In the genomic region with DNA sequence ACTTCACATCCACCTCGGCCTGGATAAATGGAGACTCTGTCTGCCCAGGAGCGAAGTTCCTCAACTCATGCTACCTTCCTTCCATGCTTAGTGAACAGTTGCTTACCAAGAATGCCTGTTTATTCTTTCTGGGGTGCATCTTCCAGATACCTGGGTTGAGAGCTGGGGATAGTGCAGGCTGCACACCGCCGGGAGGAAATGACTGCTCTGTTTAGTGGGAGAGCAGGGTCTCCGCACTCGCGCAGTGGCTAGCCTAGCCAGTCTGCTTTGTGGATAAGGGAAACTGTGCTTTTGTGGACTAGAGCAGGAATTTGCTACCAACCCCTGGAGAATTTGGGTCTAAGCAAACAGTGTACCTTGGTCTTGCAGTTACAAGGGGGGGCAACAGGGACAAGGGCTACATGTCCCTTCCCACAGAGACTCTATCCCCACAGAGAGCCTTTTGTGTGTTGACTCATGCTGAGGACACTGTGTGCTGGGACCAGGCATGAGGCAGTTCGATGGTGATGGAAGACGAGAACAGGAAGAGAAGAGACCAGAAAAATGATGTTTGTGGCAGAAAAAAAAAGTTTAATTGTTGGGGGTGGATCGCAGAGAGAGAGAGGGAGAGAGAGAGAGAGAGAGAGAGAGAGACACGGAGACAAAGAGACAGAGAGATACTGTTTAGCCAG, we compare ENCODE assay signal across 10 mouse cellular contexts. TPM values are rescaled to one million over a fixed set of nuclear protein-coding genes. Genes with fewer than 3 reads are reported as not detected.
DNase-seq lines count a peak whose midpoint lies in the region; ATAC-seq lines count a peak whose summit lies in the region.
"Had no signal": no experiment of that assay in that cellular context is flagged by ENCODE, and none has a peak within 500 bp of the region (broad histone marks: within the 10 kb centered on the region; RNA-seq: fewer than 3 reads in every experiment).

No protein-coding gene starts in this region.

- intact Hi-C loops in left cerebral cortex, postnatal 10 days (cut with DNase I): no loop called here

- ATAC-seq in erythroblast, adult 5-6 weeks (replicated peaks; ENCODE audit: low FRiP score, poor library complexity, severe bottlenecking): no peak
- ATAC-seq in megakaryocyte, adult 5-6 weeks (ENCODE audit: poor library complexity, severe bottlenecking): 0 out of 2 replicates have a peak, but pooled peaks have one; percentile 10

- DNase-seq in right cerebral cortex, adult 18-20 months: peak; percentile 28
- no peak for DNase-seq in right cerebral cortex, postnatal 4 days
- peak; percentile 32 for DNase-seq in yolk sac, embryonic 10.5 days (ENCODE audit: low spot score)
- no peak for DNase-seq in left cerebral cortex, postnatal 10 days (ENCODE audit: extremely low spot score in 1 of 2, low spot score in 2 of 2)
- no peak for DNase-seq in gastrocnemius, adult 8-10 months (ENCODE audit: low spot score in 2 of 2)
- DNase-seq: gastrocnemius, adult 2 months had no signal

- no peaks in the 10 kb centered on the region for H3K27me3 ChIP-seq in erythroblast, embryonic 14.5 days (ENCODE audit: control insufficient read depth)

- H3K36me3 ChIP-seq in erythroblast, embryonic 14.5 days (ENCODE audit: control insufficient read depth): no peaks in the 10 kb centered on the region

- no peaks in the 10 kb centered on the region for H3K9me3 ChIP-seq in erythroblast, embryonic 14.5 days (ENCODE audit: control insufficient read depth, low read length)

- H3K4me1 ChIP-seq in erythroblast, embryonic 14.5 days (ENCODE audit: control insufficient read depth): peaks cover 36% of the 10 kb centered on the region

- peak overlapping the region; percentile 1 for H3K4me3 ChIP-seq in erythroblast, embryonic 14.5 days (replicated peaks)

RNA-seq across cellular contexts. Expression of a gene that starts 1.9 kb away (rescaled TPM):
- polyA plus RNA-seq in erythroblast, embryonic 14.5 days (2012): not detected in 2 replicates
- 52.9 and 77.0 TPM in 2 replicates for total RNA-seq in erythroblast, adult 5-6 weeks (2015; ENCODE audit: low replicate concordance)
- total RNA-seq in erythroblast, adult 5-6 weeks (2017; ENCODE audit: low replicate concordance): 10.2 and 19.8 TPM in 2 replicates
- 66.9 and 85.5 TPM in 2 replicates for total RNA-seq in megakaryocyte, adult 5-6 weeks (2015)
- total RNA-seq in megakaryocyte, adult 5-6 weeks (2017): 38.3 and 40.8 TPM in 2 replicates
- total RNA-seq in left cerebral cortex, postnatal 10 days (2021): under 1 TPM; 0.67 to 0.81 TPM
- 1 to 10 TPM in 1 of 4 experiments, under 1 TPM in 1, not detected in 2; 0.52 to 1.6 TPM for total RNA-seq in gastrocnemius, adult 8-10 months (2022)
- total RNA-seq: left cerebral cortex, adult 18-20 months had no signal

Comparison
In these comparisons a context has a peak if more than half of its experiments do, and no peak if none do; other contexts are left out.
1. DNase-seq: peak in right cerebral cortex, adult 18-20 months (single experiment) and yolk sac, embryonic 10.5 days (single experiment); none in right cerebral cortex, postnatal 4 days (single experiment), left cerebral cortex, postnatal 10 days (0 of 2) and gastrocnemius, adult 8-10 months (0 of 2).
2. RNA of a gene that starts 1.9 kb away (total RNA-seq): 10.2 to 77.0 TPM in erythroblast, adult 5-6 weeks and 38.3 to 85.5 TPM in megakaryocyte, adult 5-6 weeks; 0.67 to 0.81 TPM in left cerebral cortex, postnatal 10 days and 0.52 to 1.6 TPM in gastrocnemius, adult 8-10 months; every median in the first group is over 4 times any median in the second.